Mouse (Mus musculus) embryonic fibroblast, embryonic 13.5 days (primary cell): ENCODE measurements around the gene Timm29.
A peak's percentile ranks its signal among the peaks of the same experiment; 100 is the strongest.

Experiments
- CTCF ChIP-seq: IDR thresholded peaks from 2 replicates; pipeline ENCODE4 v1.5.1; 2011; ENCODE audit warnings: mild to moderate bottlenecking, control low read depth, low read length, moderate library complexity, borderline replicate concordance; ENCODE audit not compliant: insufficient read depth
- POLR2A ChIP-seq: IDR thresholded peaks from 2 replicates; pipeline ENCODE4 v1.6.1; 2011; ENCODE audit warnings: low read depth, mild to moderate bottlenecking, control low read depth, low read length, moderate library complexity

DNA sequence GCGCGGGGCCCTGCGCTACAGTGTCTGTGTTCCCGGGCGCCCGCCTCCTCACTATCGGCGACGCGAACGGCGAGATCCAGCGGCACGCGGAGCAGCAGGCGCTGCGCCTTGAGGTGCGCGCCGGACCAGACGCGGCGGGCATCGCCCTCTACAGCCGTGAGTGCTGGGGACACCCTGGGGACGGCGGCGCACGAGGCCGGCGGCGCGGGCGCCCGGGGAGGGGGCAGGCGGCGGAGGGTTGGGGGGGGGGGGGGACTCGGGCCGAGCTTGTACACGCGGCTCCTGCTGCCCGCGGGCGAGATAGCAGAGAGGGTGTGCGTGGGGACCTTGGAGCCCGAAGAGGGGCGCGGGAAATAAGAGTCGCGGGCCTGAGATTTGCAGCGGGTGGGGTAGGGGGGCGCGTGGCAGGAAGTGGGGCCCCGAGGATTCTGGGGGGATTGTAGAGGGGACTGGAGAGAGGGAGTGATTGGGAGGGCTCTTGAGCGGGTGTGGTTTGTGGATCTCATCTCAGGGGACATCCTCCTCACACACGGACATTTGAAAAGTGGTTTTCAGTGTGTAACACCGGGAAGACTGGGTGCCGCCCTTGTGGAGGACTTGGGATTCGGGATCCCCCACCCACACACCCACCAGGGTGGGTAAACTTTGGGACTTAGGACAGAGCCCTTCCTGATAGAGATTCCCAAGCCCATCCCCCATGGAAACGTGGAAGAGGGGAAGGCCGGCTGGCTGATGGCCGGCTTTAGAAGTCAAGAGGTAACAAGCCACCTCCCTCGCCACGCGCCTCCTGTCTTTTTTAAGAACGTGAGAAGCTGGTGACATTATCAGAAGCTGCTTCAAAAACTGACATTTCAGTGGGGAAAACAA lies 45.2 kb upstream of the Timm29 start:
- no peak for TF ChIP-seq CTCF
- TF ChIP-seq POLR2A, result peak; percentile 54
